Mouse (Mus musculus) WW6 (cell line): Measurements from ENCODE around the gene Xrra1.

Experiments used
- DNase-seq: peaks from one replicate; pipeline ENCODE4 v3.0.0-alpha.2; 2013; ENCODE audit warnings: low read depth, low spot score

Xrra1 gene

DNA sequence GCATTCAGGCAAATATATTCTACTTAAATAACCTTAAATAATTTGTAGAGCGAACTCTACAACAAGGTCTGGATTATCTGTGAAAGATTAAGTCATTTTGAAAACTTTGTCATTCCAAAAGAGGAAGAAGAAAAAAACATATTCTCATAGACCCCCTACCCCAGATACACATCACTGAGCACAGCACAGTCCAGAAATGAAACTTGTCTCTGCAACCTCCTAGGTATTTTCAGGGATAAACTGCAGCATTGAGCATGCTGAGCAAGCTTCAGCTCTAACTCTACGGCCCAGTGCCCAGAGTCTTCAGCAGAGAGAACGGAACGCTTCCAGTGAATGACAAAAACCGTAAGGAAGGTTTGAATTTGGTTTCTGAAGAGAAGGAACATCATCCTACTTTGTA is 8.4 kb upstream of the Xrra1 start:
- no peak for DNase-seq

DNA sequence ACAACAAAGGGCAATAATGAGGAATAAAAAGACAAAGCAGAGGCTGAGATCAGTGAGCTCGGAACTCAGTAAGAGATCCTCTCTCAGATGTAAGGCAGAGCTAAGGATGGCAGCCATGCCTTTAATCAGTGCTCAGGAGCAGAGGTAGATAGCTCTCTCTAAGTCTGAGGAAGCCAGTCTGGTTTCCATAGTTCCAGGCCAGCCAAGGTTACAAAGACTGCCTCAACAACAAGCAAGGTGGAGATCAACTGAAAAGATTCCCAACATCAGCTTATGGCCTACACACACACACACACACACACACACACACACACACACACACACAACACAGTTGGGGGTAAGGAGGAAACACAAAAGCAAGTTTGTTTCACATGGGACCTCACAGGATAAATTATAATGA is 7.8 kb upstream of the Xrra1 start:
- no peak for DNase-seq

DNA sequence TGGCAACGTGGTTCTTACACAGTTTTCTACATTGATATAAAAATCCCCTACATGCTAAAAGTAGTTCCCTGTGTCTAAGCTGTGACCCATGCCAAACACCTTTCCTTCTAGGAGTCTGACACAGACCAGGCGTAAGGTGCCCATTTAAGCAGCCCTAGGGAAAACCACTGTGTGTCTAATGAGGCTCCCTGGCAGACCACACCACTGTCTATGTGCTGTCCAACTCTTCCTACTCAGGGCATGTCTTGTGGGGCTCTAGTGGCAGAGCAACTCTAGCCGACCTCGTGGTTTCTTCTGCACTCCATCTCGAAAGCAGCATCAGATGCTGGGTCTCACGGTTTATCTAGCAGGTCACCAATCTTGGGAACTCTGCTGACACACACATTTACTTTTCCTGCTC is 7.3 kb upstream of the Xrra1 start:
- DNase-seq, result no peak

DNA sequence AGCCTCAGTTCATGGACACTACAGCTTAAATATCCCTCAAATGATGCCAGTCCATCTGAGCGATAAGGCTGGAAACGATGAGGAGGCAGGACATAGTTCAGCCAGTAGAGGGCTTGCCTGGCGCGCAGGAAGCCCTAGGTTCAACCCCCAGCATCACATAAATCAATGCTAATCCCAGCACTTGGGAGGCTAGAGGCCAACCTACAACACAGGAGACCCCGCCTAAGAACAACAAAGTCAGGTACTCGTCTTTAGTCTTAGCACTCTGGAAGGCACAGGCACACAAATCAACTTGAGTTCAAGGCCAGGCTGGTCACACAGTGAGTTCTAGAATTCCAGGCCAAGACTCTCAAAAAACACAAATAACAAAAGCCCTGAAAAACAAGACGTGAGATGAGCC is 5.6 kb upstream of the Xrra1 start:
- DNase-seq, result peak; percentile 16

DNA sequence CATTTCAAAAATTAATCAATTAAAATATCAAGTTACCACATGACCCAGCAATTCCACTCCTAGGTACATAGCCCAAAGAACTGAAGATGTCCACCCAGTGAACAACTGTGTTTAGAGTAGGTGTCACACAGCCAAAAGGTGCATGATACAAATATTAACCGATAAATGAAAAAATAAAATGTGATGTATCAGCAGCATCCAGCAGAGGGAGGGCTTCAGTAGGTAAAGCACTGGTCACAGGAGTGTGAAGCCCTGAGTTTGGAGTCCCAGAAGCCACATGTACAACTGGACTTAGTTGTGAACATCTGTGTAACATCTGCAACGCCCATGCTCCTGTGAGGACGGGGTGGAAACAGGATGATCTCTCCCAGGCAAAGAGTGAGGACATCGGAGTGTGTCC is 4.6 kb upstream of the Xrra1 start:
- no peak for DNase-seq

DNA sequence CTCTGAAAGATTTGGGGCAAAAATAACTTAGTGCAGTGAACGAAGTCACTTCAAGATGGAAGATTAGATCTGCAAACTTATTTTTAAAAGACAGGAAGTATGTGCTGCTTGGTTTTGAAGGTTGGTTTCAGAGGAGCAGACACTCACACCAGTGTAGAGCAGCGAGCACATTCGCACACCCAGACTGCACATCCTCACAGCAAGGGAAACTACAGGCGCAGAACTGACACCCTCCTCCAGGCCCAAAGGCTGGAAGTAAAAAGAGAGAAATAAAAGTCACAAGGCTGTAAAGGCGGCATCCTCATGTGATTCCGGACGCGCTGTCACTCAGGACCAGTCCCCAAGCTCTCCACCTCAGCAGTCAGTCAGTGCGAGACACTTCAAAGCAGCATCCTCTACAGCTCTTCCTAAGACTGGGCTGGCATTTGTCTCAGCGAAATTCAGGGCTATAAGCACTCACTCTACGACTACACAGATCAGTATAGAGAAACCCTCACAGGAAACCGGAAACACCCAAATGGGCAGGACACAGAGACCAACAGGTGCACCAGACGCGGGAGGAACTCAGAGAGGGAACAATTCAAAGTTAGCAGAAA is 2.6 kb upstream of the Xrra1 start:
- DNase-seq, result no peak

DNA sequence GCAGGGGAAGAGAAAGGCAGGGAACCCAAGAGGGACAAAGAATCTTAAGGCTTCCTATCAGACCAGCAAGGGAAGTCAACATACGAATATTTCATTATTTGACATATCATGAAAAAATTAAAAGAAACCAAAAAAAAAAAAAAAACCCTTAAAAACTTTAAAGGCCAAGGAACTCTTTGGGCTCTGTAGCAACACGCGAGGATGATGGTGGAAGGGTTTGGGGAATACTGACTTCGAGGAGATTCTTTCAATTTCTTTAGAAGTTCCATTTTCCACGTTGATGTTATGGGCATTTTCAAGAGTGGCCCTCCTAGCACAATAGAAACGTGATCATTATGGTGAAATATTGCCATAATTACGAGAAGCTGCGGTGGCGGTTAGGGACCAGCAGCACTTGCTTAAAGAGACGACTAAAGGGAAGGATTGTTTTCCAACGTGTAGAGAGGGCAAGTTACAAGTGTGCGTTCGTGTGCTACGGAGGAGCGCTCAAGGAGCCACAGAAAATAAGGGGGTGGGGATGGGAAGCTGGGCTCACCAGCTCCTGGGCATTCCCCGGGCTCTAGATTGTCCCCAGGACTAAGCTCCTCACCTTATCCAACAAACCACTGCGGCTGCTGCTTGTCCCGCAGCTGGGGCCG is 622 bp upstream of the Xrra1 start:
- no peak for DNase-seq

DNA sequence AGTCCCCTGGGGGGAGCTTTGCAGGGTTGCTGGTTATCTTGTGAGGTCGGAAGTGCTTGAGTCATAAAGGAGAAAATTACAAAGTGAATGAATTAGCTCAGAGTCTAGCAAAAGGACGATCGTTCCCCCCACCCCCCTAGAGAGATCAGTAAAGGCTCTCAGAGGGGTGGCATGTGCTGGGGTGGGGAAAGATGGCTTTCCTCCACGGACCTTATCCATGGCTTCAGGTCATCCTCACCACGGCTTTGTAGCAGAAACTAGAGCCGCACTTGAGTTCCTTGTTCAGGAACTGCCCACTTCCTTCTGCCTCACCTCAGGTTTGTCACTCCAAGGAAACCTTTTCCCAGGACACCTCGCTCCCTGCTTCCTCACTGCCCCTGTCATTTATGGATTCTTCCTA is 4.4 kb downstream of the Xrra1 start, which contains the start of gene Spcs2:
TSS of gene Spcs2 (minus strand) at position 101 of the 400 bp plus-strand sequence.
- DNase-seq, result no peak

DNA sequence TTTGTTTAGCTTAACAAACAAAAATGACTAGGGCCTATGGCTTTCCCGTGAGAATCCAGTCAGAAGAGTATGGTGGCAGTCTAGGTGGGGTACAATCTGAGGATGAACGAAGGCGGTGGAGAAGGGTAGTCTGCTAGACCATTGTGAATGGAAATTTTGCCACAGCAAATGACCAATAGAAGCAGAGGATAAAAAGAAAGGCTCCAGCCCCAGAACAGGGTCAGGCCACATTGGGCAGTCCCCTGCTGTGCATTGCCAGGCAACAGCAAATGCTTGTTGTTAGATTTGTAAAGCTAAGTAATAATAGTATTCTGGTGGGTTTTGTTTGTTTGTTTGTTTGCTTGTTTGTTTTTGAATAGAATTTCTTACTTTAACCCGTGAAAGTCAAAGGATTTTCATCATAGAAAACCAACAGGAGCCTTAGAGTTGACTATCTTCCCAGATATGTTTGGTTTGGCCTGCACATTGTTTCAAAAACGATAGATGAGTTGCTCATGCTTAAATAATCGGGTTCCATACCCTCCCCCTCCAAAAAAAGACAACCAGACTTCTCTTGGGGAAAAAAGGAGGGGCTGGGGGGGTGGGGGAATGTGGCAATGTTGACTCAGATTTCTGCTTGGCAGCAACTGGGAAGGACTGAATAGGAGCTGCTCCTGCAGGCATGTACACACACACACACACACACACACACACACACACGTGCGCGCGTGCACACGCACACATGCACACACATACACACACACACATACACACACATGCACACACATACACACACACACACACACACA is 5.5 kb downstream of the Xrra1 start:
- DNase-seq, result no peak

DNA sequence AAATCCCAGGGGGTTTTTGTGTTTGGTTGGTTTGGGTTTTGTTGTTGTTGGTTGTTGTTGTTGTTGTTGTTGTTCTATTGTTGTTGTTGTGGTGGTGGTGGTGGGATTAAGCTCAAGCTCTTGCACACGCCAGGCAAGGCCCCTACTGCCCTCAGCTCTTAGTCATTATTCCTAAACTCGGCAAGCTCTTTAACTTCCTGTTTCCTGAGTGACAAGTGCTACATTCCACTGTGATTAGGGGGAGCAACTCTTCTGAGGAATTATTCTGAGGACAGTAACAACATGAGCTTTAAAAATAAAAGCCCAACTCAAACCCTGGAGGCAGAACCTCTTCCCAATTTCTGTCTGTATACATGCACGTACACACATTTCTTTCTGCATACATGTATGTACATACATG is 6.3 kb downstream of the Xrra1 start:
- no peak for DNase-seq

DNA sequence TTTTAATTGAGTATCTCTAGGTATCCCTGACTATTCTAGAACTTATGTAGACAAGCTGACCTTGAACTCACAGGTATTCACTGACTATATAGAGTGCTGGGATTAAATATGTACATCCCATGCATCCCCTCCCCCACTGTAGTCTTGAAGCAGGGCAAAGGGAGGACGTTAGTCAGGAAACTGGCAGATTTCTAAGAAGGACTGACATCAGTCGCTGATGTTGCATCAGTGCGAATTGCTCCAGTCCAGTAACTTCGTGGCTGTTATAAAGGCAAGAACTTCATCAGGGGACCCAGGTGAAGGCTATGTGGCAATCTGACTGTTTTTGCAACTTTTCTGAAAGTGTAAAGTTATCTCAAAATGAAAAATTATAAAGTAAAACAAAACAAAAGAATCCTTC is 10.4 kb downstream of the Xrra1 start:
- no peak for DNase-seq

DNA sequence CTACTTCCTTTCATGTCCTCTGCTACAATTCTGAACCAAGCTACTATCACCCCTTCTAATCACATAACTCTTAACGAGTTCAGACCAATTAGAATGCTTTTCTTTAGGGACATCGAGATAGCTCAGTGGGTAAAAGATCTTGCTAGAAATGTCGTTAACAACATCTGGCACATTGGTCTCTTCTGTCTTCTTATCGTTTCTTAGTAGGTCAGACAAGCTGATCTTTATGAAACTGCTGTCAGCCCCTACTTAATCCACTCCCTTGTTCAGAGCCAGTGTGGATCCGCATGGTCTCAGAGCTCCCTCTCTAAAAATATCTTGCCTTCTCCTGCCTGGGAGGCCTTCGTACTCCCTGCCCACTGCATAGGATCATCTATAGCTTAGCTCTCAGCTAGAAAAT is 15.0 kb downstream of the Xrra1 start:
- no peak for DNase-seq

DNA sequence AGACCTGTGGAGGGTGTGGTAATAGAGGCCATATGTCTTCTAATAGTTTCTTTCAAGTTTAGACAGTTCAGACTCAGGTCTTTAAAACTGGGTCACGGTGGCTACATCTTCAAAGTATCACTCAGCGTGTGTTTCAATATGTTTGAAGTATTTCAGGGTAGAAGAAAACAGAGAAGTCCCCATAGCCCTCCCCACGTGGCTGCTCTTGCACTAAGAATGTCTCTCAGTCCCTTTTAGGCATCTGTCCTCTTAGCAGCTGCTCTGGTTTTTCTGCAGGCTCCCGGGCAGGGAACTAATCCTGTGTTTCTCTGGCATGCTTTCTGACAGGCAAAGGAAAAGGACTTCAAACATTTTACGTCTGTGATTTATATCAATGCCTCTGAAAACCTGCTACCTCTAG is 17.0 kb downstream of the Xrra1 start:
- no peak for DNase-seq

DNA sequence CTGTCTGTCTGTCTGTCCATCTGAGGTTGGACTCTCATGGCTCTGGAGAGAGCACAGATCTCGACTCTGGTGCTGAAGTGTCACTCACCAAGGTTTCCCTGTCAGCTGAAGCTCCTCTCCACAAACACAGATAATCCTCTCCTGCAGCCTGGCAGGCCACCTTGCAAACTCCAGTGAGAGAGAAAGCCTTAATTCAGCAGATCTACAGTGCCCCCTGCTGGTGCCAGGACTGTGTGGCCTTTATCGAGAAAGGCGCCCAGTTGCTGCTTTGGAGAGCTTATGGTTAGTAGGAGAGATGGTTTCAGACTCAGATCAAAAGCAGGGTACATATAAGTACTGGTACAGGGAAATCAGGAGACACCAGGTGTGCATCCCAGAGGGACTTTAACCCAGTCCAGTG is 17.4 kb downstream of the Xrra1 start:
- peak; percentile 31 for DNase-seq

DNA sequence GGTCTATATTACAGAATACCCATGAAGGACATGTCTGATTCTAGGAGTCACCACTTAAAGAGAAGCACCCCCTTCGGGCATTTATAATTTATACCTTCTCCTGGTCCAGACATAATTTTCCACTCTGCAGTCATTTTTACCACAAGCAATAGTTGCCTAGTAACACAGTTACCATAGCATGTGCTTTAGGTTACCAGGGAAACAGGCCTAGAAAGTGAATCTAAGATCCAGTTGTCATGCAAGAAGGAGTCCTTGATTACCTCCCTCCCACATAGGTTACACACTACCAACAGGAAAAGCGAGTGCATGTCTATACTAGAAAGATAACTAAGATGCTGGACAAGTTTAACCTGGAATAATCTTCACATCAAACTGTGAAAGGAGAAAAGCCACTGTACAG is 19.3 kb downstream of the Xrra1 start:
- no peak for DNase-seq

DNA sequence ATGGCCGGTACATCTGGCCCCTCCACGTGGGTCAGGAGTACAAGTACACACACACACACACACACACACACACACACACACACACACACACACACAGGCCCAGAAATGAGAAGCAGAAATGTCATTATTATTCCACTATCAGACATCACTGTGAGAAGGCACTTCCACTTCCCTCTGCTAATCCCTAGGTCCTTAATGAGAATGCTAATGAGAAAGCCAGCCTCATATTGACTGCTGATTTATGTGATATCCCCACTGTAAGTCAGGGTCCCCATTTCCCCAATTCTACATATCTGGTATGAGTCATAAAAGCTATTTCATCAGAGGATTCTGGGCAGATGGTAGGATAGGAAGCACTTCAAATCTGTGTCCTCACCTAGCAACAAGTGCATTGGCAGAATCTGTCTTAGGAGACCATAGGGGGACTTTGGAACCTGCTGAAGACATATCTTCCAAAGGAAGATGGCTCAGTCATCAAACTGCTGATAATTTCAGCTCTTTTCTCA is 28.4 kb downstream of the Xrra1 start:
- no peak for DNase-seq

DNA sequence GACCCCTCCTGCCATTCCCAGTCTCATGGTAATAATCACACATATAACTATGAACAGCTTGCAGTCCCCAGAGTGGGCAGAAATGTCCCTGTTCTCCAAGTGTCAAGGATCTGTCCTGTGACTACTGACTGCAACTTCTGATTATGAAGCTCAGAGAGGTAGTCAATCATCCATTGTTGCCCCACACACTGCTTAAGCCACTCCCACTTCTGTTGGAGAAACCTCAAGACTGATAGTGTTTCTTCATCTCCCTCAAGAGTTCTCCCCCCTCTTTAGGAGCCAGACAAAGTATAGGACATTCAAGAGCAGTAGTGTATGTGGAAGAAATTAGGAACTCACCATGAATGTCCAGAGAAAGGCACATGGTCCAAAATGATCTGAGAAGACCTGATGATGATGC is 28.8 kb downstream of the Xrra1 start:
- no peak for DNase-seq

DNA sequence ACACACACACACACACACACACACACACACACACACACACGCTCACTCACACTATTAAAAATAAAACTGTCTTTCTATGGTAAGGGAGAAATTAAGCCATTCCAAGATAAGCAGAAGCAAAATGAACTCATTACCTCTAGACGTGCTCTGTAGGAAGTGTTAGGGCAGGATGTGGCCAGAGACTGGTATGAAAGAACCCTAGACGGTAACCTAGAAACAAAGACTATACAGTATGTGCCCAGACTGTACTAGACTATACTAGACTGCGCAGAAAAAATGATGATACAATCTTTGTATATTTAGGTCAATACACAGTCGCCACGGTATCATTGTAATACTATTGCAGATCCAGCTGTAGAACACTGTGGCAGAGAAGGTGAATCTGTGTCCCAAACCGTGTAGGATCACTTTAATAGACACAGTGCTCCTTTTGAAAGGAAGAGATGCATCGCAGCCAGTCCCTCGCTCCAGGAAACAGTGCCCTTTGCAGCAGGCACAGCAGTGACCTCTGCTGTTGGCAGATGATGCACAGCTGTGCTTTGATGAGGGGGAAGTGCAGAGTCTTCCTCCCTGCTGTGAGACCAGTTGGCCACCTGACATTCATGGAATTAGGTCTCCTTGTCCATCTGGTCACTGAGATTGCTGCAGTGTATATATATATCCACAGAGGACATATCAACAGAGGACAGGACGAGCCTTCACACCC is 30.4 kb downstream of the Xrra1 start:
- DNase-seq, result no peak

DNA sequence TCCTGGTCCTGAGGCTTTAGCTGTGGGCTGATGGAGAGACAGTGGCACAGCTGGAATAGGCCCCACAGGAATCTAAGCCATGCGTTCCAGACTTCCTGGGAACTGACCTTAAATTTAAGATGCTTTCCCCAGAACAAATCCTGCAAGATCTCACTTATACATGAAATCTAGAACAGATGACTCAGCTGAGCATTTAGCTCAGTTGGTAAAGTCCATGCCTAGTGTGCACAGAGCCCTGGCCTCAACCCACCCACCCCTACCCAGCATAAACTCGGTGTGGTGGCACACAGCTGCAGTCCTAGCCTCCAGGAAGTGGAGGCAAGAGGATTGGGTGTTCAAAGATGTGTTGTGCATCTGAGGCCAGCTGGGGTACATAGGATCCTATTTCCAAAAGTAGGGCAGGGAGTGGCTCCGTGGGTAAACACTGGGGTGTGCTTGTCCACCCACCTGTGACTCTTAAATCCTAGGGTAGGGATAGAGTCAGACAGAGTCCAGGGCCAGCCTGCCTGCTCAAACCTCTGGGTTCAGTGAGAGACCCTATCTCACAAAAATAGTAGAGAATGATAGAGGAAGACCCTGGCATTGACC is 31.3 kb downstream of the Xrra1 start:
- no peak for DNase-seq

DNA sequence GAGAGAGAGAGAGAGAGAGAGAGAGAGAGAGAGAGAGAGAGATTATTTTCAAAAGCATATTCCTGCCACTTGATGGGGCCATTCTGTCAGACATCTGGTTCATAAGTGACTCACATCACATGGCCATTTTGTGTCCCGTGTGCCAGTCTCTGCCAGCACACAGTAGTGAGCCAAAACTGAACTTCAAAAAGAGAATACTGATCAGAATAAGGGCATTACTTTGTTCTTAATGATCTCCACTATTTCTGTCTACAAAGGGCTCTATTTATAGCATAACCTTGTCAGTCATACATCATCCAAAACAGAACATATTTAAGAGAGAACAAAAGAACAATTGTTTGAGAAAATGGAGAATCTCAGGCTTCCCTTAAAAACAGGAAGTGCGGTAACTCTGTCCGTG is 32.6 kb downstream of the Xrra1 start:
- no peak for DNase-seq

DNA sequence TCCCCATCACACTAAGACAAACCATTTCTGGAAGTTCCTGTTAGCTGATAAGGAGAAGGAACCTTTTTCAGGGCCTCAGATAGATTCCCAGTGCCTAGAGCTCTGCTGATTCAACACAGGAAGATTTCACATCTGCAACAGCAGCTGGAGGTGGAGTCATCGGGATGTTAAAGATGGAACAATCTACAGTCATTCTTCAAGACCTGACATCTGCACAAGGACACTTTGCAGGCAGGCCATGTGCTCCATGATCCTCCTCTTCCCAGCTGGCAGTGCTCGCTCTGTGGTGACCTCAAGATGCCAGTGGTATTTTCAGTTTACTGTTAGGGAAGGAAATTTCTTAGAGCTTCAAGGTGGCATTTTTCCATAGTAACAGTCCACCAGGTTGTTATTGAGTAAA is 33.4 kb downstream of the Xrra1 start:
- DNase-seq, result no peak

DNA sequence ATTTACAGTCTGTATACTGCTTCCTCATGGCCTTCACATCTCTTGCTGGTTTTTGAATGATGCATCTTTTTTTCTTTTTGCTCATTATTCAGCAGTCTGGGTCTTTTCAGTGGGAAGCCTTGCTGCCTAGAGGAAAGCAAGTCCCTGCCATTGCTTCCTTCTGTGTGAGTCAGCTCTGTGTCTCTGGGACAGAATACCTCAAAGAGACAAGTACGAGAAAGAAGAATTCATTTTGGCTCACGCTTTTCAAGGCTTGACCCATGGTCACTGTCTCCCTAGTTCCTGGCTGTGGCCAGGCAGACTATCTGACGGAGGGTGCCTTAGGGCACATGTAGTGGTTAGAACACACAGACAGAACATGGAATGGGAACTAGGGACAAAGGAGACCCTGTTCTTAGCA is 35.1 kb downstream of the Xrra1 start:
- no peak for DNase-seq
